Mouse (Mus musculus) c-Kit-negative CD71-positive TER-119-positive erythroid progenitor cells, embryonic 14.5 days (primary cell): ENCODE data around the gene Gaa.
"Not testable (repeated sequence)": the region's sequence is repeated elsewhere in the genome, so short reads cannot be mapped to it uniquely, and the experiment has no call there.

Experiments used
- DNase-seq: peaks from one replicate; pipeline ENCODE4 v3.0.0-alpha.2; 2013; ENCODE audit warnings: low read depth, low spot score

Gaa gene

GRCm38 (mm10) chr11:119267768-119268556 lies at the start of gene Gaa:
TSS of gene Gaa (plus strand) at chr11:119267887.
- DNase-seq, result peak; percentile 88

DNA sequence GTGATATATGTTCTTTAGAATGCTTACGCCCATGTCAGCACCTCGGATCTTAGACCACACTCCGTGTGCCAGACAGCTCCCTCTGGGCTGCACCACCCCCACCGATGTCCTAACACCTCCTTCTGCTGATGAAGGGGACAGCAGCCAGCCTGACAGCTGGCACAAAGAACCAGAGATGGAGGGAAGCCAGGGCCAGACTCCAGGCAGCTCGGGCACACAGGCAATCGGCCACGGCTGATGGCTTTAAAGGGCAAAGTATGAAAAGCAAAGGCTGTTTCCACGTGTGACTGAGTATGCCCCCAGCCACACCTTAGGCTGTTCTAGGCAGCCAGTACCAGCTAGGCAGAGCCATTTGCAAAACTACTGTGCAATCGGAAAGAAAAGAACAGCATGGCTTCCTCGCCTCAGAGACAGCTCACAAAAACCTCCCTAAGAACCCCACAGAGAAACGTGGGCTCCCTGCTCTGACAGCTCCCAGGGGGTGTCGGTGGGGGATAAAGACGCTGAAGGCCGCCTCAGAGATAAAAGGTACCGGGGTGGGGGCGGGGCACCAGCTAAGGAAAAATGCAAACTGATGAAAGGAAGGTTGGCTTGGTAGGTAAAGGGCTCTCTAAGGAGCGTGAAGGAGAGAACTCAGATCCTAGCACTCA lies 47.7 kb upstream of the Gaa start:
- DNase-seq, result no peak

- DNase-seq, result no peak
These were observed 45.7 kb upstream of the Gaa start for GRCm38 (mm10) chr11:119221812-119222510.

DNA sequence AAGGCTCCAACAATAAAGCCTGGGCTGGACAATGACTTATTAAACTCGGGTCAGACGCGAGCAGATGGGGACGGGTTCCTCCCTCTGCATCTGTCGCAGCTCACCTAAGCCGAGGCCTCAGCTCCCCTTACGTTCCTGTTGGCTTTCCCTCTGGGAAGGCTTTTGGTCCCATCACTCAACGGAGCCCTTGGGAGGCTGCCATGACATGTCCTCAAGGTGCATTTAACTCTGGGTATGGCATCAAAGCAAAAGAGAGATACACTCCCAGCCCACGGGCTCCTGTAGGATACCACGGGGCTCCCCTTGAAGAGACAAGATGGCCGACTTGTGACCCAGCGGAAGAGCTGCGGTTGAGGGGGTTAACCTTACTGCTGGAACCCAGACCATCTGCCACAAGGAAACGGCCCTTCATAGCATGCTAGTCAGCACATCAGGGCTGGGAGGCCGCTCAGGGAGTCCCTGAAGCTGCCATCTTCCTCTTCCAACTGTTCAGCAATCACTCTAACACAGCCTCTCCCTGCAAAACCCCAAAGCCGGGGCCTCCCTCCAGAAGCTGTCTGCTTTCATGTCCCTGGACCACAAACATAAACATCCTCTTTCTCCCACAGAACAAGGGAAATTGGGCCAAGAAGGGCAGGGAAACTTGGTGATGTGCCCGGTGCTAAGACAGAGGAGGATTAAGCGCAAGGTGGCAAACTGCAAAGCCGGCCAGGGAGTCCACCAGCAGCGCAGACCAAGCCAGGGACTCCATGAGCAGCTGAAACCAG lies 44.4 kb upstream of the Gaa start:
- DNase-seq, result no peak

DNA sequence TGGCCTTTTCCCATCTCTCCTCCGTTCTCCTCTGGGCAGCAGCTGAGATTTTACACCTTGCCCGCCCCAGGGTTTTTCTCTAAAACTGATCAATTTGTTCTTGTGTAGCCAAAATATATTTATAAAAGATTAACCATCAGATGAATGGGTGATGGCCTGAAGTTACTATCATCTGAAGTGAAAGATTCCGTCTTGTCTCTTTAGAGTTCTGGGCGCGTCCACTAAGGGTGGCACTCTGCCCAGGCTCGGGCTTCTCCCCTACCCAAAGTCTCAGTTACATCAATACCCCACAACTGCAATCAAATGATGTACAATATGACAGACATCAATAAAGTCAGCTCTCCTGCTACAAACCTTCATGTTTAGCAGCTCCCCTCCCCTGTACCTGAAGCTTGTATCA lies 42.8 kb upstream of the Gaa start:
- DNase-seq, result no peak

DNA sequence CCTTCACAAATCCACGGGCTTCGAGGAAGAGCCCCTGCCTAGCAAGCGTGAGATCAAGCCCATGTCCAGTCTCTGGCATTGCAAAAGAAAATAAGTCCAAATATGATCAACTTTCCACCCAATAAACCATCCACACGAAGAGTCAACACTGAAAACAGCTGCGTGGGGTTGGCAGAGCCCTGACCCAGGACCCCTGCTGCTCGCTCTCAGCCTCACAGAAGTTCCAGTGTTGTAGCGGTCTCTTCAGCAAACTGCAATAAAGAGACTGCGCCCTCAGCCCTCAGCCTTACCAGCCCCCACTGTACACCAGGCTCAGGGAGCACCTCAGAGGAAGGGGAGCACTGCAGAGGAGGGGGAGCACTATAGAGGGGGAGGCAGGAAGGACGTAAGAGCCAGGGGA lies 42.1 kb upstream of the Gaa start:
- DNase-seq, result no peak

GRCm38 (mm10) chr11:119227591-119227990 lies 40.1 kb upstream of the Gaa start:
- no peak for DNase-seq

- no peak for DNase-seq
These were observed 39.5 kb upstream of the Gaa start, which contains the start of the genes Tbc1d16 and Ccdc40 for GRCm38 (mm10) chr11:119228091-119228781. TSS of gene Tbc1d16 (minus strand) at chr11:119228499. TSS of gene Ccdc40 (plus strand) at chr11:119228572.

DNA sequence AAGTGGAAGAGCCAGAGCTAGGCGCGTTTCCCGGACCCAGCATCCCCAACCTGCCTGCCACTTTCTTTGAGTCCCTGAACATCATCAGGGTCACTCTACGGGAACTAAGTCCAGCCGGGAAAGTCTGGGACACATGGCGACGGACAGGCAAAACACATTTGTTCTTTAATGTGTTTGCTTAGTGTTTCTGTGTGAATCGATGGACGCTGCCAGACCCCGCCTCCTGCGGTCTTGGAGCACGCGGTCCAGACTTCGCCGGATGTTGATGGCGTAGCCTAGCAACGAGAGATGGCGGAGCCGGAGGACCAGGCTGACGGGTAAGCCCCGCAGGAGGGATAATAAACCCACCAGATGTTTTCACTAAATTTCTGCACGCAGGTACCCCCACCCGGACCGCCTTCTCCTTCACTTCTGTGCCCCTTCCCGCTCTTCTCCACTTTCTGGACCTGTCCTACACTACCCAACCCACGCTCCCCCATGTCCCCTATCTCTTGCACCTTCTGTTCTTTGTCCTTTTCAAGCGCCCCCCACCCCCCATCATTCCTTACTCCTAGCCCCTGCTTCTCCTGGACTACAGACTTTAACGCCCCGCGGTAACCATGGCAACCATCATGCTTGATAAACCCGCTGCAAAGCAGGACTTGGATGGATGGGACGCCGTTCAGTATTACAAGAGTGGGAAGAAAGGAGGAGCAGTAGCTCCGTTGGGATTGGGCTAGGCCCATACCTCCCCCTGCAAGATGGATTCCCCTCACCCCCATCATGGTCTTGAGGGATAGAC lies 38.7 kb upstream of the Gaa start:
- DNase-seq, result no peak

DNA sequence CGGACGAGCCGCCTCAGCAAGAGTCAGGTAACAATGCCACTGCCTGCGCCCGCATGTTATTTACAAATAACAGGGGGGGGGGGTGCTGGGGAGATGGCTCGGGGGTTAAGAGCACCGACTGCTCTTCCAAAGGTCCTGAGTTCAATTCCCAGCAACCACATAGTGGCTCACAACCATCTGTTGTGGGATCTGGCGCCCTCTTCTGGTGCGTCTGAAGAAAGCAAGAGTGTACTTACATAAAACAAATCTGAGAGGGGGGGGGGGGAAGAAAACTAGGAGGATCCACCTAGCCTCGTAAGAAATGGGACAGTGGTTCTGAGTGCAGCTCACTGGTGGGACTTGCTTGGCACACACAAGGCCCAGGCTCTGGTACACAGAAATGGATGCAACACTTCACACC lies 32.9 kb upstream of the Gaa start:
- no peak for DNase-seq

GRCm38 (mm10) chr11:119235596-119235995 lies 32.1 kb upstream of the Gaa start:
- DNase-seq, result peak; percentile 27

DNA sequence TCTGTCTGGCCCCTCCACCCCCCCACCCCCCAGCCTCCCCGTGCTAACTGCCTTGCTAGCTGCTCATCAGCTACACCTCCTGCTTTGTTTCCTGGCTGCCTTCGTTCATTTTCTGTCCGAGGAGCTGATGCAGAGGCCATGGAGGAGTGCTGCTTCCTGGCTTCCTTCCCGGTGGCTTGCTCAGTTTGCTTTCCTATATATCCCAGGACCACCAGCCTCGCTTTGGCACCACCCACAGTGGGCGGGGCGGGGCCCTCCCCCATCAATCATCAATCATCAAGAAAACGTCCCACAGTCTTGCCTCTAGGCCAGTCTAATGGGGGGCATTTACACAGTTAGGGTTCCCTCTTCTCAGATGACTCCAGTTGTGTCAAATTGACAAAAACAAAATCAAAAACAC lies 31.3 kb upstream of the Gaa start:
- DNase-seq, result no peak

DNA sequence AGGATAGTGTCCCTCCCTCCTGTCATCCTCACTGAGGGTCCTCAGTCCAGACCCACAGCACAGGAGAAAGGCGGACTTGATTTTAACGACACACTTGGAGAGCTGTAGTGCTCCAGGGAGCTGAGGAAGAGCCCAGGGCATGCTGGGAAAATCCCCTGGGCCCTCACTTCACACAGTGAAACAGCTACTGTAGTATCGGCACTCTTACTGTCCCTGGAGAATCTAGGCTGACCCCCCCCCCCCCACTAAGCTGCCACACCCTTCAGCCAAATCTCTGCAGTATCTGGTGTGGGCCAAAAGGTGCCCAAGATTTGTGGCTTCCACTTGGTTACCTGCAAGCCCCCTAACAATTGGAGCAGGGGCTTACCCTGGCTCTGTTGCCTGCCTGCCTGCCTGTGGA lies 30.7 kb upstream of the Gaa start:
- DNase-seq, result no peak

GRCm38 (mm10) chr11:119237568-119238304 lies 30.0 kb upstream of the Gaa start:
- DNase-seq, result no peak

DNA sequence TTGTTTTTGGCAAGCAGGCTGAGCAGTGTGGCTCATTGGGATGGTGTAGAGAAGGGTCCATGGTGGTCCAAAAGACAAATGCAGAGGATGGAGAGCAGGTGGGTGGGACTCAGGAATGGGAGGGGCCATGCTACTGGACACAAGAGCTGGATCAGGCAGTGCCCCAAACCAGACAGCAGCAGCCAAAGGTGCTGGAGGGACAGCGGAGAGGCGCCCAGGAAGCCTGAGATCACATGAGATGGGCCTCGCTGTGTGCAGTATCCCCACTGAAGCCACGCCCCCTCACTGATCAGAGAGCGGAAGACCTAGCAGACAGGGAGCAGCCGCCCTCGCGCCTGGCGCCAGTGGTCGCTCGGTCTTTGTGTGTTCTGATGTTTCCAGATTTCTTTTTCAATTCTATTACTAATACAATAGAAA lies 29.4 kb upstream of the Gaa start:
- DNase-seq, result no peak

DNA sequence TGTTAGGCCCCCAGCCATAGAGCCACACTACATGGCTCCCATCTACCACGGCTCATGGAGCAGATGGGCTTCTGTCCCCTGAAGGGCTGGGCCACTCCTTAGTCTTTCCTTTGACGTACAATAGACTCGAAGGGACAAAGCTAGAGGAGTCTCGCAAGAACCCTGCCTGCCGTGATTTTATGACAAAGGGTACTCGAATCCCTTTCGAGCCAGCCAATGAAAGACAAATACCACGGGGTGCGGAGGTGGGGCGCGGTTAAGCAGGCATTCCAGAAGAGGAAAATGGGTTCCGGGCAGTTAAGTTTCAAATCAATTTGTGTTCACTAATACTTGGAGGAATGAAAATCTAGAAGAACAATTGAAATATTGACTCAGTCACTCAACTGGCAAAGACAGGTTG lies 28.2 kb upstream of the Gaa start:
- no peak for DNase-seq

- DNase-seq, result not testable (repeated sequence)
These were observed 22.1 kb upstream of the Gaa start for GRCm38 (mm10) chr11:119245543-119245942.

DNA sequence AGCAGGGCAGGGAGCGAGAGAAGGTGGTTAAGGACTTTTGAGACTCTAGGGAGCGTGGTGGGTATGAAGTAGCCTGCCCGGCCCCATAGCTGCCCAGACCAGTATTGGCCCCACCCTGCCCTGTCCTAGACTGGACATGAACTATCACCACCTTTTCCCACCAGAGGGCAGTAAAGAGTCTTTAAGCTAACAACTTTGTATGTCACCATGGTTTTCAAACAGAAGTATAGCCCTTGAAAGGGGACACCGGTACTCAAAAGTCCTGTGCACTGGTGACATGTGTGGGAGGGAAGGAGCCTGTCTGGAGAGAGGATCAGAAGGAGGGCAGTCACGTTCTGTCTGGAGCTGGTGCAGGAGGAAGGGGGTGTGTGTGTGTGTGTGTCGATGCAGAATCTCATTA lies 18.7 kb upstream of the Gaa start:
- DNase-seq, result peak; percentile 43

- no peak for DNase-seq
These were observed 16.7 kb upstream of the Gaa start for GRCm38 (mm10) chr11:119250998-119251397.
